Mouse (Mus musculus): Measurements from ENCODE around the gene E2f3. TPM values are rescaled to one million over a fixed set of nuclear protein-coding genes. Genes with fewer than 3 reads are reported as not detected.

Gene E2f3
- 10 to 100 TPM in 1 of 2 experiments, 1 to 10 TPM in 1; 8.4 to 11.6 TPM for total RNA-seq (2021)
- 2.3 and 2.4 TPM in 2 replicates for polyA plus RNA-seq (2012; rRNA removed)
- long read RNA-seq, result 0 reads

DNA sequence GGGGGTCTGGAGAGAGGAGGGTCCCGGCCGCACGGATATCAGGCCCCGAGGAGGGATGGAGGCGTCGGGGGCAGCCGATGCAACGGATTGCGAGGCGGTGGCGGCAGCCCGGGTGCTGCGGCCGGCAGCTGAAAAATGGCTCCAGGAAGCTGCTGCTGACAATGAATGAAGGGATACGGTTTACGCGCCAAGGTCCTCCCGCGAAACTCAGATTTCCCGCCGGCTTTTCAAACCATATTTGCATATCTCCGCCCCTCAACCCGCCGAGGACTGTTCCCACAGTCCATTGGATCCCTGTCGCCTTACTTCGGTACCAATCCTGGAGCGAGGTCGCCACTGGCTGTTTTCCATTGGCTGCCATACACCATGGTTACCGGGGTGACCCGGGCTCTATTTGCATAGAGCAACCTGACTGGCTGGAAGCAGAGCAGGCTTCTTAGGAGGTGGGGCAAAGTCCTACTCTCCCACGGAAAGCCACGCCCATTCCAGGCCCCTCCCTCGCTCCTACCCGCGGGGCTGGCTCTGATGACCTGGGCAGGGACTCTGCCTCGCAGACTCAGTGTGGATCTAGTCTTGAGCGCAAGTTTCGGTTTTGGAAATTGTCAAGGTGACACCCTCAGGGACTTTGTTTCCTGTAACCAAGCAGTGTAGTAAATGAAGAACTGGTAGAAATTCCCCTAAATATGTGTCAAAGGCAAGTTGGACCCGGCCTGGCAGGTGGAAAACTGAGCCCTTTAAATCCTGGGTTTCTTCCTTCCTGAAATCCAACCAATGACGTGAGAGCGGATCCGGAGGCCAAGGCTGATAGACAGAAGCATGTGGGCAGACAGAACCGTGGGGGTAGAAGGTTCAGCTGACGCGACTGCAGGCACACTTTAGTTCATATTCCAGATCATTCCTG lies at the start of gene E2f3:
Gene E2f3, minus strand, starts transcription at position 209 of the 901 bp plus-strand sequence.
- peak; percentile 99 for DNase-seq

DNA sequence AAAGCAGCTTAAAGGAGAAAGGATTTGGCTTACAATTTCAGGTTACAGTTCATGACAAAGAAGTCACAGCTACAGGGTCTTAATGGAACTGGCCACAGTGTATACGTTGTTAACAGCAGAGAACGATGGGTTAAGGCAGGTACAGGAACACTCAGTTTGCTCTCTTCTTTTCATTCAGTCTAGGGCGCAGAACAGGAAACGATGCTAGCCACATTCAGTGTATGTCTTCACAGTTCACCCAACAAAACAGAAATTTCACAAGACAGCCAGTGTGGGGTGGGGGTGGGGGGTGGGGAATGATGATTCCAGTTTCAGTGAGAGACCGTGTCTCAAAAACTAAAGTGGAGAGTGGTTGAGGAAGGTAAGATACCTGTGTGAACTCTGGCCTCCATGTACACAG lies 48.7 kb upstream of the E2f3 start:
- DNase-seq, result no peak

DNA sequence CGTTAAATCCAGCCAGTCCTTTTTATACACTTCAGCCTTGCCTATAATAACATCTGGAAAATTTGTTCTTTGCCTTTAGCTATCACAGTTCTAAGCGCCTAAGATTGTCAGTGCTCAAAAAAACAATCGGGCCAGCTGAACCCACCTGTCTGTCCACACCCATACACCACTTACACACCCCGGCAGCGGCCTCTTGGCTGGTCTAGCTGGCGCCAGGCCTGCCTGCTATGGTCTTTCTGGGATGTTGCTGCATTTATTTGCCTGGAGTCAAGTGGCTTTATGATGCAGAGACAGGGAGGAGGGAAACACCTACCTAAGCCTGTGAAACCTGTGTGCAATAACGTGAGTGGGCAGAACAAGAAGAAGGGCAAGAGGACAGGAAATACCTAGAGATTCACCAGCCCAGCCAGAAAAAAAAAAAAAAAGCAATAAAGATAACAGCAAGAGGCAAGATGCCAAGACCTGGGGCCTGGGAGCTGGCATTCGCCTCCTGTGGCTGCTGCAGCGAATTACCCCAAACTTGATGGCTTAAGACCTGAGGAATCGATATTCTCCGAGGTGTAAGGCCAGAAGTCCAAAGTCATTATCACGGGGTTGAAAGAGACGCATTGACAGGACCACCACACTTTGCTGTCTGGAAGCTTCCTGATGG lies 45.9 kb upstream of the E2f3 start:
- peak; percentile 27 for DNase-seq

GRCm38 (mm10) chr13:30027841-30028240 lies 42.0 kb upstream of the E2f3 start:
- no peak for DNase-seq

DNA sequence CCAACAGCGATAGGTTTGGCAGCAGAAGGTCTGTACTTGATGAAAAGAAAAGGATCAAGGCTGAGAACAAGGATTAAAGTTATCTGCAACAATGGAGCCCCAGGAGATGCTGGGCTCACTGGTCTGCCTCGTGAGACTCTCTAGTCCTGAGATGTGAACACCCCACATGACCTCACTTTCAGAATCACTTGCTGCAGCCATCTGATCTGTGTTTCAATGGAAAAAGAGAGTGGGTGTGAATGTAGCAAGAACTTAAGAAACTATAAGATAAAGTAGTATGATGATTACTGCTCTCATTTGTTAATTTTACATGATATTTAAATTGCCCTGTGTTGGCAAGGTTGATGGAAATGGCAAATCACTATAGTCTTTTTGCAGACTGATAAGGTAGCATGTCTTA lies 36.6 kb upstream of the E2f3 start:
- no peak for DNase-seq

DNA sequence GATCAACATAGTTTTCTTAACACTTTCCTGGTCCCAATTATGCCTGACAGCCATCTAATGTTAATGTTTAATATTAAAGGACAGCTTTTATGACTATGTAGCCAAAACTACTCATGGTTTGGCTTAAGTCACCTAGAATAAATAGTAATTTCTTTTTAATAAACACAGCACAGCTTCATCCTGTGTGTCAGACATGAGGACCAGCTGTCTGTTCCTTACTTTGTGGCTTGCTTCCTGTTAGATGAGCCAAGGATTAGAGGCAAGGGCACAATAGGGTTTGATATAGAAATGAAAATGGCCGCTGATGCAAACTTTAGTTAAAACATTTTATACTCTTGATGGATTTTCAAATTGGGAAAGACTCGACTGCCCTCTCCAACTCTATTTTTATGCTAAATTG lies 32.7 kb upstream of the E2f3 start:
- no peak for DNase-seq

DNA sequence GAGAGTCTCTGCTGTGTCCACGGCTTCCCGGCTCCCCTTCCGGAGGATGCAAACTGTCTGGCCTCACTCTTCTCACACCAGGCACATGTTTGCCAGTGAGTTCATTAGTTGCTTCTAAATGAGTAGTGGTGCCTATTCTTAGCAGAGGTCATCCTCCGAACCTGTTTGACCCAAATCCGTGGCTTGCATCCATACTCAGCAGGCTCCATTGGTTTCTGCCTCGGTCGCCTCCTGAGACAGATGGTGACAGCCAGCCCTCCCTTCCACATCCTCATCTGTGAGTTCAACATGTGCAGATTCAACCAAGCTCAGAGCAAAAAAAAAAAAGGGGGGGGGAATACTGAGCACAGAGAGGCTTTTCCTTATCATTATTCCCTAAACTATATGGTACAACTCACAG lies 31.7 kb upstream of the E2f3 start:
- DNase-seq, result no peak

- DNase-seq, result no peak
These were observed 28.7 kb upstream of the E2f3 start for GRCm38 (mm10) chr13:30014576-30014975.

- no peak for DNase-seq
These were observed 26.4 kb upstream of the E2f3 start for GRCm38 (mm10) chr13:30012226-30012625.

DNA sequence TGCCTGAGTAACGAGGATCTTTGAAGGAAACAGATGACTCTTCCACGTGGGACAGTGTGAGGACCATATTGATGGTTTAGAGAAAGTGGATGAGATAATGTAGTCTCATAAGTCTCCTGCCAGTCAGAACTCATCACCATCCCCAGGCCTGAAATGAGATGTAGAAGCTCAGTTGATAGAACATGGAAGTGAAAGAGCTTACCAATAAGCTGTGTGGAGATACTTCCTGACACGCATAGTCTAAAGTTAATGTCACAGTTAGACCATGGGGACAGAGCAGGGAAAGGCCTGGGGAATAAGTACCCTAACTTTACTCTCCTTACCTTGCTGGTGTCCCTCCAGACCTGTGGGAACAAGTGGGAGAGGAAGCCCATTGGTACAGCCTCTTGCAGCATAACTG lies 22.9 kb upstream of the E2f3 start:
- DNase-seq, result no peak

- DNase-seq, result no peak
These were observed 19.6 kb upstream of the E2f3 start for GRCm38 (mm10) chr13:30005422-30005821.

GRCm38 (mm10) chr13:30004849-30005248 lies 19.0 kb upstream of the E2f3 start:
- DNase-seq, result no peak

DNA sequence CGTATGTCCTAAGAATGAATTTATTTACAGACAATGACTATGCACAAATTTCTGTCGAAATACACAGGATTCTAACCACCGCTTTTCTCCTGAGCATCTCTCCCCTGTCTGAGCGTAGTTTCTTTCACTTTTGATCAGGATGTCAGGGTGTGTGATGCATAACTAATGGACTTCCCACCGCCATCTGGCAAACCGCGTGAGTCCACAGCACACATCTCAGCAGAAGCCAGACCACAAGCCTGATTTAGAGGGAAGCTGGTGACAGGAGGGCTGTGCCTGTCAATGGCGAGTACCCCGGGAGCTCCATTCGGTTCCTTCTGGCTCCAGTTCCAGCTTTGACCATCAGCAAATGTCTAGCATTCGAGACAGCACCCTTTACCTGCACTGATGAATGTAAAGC lies 17.3 kb upstream of the E2f3 start:
- no peak for DNase-seq

DNA sequence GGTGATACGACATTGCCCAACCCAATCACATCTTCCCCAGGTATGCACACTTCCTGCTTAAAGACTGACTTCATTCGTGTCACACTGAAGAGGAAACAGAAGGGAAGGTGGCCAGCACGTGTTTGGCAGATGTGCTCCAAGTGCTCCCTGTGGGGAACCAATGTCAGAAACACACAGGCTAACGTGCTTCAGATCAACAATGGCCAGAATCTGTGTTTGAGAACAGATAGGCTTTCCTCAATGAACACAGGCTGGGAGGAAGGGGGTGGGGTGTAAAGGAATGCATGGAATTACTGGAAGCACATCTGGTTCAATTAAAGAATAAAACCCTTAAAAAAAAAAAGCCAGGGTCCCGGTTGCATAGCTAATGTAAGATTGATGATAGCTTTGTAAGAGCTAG lies 15.2 kb upstream of the E2f3 start:
- DNase-seq, result no peak

GRCm38 (mm10) chr13:29987956-29988355 lies 2.1 kb upstream of the E2f3 start:
- DNase-seq, result no peak

DNA sequence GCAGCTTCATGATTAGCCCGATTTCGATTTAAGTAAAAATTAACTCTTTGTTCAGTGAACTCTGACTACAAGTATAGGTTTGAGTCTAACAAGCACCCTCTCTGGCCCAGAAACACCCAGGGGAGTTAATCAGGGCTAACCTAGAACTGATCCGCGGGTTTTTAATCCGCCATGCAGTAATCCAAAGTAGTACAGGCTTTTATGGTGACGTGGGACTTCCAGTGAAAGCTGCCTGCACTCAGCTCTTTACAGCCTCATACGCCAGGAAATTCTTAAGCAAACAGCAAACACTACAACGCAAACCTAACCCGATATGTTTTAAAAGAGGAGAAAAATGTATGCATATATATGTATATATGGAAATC lies 875 bp upstream of the E2f3 start:
- no peak for DNase-seq

DNA sequence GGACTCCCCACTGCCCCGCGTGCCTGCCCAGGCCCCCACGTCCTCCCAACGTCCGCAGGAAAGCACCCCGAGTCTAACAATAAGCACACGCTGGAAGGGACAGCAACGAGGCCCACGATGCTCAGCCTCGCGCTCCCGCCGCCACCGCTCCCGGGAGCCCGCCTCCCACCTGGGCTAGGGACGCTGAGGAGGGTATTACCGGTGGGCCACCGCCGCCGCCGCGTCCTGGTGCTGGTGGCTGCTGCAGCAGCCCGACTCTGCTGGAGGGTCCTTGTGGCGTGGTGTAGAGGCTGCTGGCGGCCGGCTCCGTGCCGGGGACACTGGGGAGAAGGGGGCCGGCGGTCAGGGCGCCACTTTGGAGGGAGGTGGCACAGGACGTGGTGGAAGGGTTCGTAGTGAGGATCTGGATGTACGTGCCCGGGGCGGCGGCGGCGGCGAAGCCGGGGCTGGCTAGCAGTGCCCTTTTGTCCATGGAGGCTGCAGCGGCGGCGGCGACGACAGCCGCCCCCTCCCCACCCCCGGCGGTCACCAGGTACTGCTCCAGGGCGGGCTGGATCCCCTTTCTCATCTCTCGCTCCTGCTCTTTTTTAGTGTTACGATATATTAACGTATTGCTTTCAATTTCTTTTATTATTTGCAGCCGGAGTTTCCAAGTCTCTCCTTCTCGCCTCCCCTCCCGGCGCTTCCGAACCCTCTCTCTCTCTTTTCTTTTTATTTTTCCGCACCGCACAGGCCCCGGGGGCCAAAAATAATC lies 585 bp downstream of the E2f3 start:
- DNase-seq, result peak; percentile 67

- peak; percentile 92 for DNase-seq
These were observed 1.4 kb downstream of the E2f3 start for GRCm38 (mm10) chr13:29984286-29985100.

- DNase-seq, result peak; percentile 15
These were observed 2.2 kb downstream of the E2f3 start for GRCm38 (mm10) chr13:29983523-29984191.

DNA sequence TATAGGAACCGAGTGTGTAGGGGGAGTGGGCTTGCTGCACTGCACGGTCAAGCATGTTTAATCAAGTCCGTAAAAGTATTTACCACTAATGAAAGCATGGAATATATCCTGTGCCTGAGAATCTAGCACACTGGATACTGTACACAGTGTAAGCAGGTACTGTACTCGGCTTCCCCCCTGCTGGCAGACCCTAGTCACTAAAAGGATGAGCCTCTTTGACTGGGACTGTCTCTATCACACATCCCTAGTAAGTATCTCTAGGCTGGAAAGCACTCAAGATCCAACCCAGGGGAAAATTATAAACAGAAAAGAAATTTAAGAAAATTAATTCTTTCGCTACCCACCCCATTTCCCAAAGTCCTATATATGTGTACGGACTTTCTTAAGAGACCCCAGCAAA lies 2.8 kb downstream of the E2f3 start:
- peak; percentile 20 for DNase-seq

DNA sequence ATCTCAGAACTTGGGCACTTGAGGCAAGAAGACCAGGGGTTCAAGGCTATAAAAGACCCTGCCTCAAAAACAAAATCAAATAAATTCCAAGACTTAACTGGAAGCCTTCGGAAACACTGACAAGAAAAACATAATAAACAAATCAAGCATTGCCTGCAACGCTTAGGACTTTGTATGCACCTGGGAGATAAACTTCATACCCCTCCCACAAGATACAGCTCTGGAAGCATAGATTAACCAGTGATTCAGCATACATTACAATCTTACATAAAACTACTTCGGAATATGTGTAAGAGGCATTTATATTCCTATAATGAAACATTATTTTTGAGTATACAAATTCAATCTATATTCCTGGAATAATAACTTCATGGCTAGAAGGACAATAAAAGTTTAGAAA lies 3.5 kb downstream of the E2f3 start:
- DNase-seq, result no peak

Data from adrenal gland, adult 2 months (tissue).